Mouse (Mus musculus) heart, postnatal 0 days (tissue): ENCODE measurements around the gene D630023F18Rik. TPM values are rescaled to one million over a fixed set of nuclear protein-coding genes. Genes with fewer than 3 reads are reported as not detected.

Source experiments
- ATAC-seq: fragments of 200-750 bp; cut with Nextera tagmentation; 2 replicates; pipeline ENCODE4 v1.8.0; 2017; ENCODE audit warnings: low read depth, moderate number of reproducible peaks, moderate library complexity; ENCODE audit not compliant: insufficient read depth
- DNase-seq: peaks from one replicate; pipeline ENCODE4 v3.0.0-alpha.2; 2016; ENCODE audit warnings: low spot score
- H3K27ac ChIP-seq: fragments of 300-500 bp; sonication (generic); 2 replicates; pipeline ENCODE4 v1.5.1; 2014; ENCODE audit warnings: low read depth, mild to moderate bottlenecking
- H3K27me3 ChIP-seq: fragments of 300-500 bp; sonication (generic); 2 replicates; pipeline ENCODE4 v1.6.1; 2014; ENCODE audit warnings: low read length, mixed read lengths; ENCODE audit not compliant: control insufficient read depth, insufficient read depth
- H3K36me3 ChIP-seq: fragments of 300-500 bp; sonication (generic); replicated peaks from 2 replicates; pipeline ENCODE4 v1.6.1; 2014; ENCODE audit warnings: low read length, mixed read lengths; ENCODE audit not compliant: control insufficient read depth, insufficient read depth
- H3K4me1 ChIP-seq: fragments of 300-500 bp; sonication (generic); 2 replicates; pipeline ENCODE4 v1.6.1; 2014; ENCODE audit warnings: antibody characterized with exemption; ENCODE audit not compliant: control insufficient read depth, insufficient read depth
- H3K4me2 ChIP-seq: fragments of 300-500 bp; sonication (generic); 2 replicates; pipeline ENCODE4 v1.6.1; 2014; ENCODE audit warnings: low read depth, mild to moderate bottlenecking, low read length, moderate library complexity
- H3K4me3 ChIP-seq: fragments of 300-500 bp; sonication (generic); 2 replicates; pipeline ENCODE4 v1.5.1; 2014; ENCODE audit warnings: low read depth, low read length
- H3K9ac ChIP-seq: fragments of 300-500 bp; sonication (generic); replicated peaks from 2 replicates; pipeline ENCODE4 v1.6.1; 2014; ENCODE audit warnings: low read depth, low read length, mixed read lengths
- H3K9me3 ChIP-seq: fragments of 300-500 bp; sonication (generic); replicated peaks from 2 replicates; pipeline ENCODE4 v1.6.1; 2016; ENCODE audit warnings: low read length; ENCODE audit not compliant: control insufficient read depth
- CTCF ChIP-seq: IDR thresholded peaks from 2 replicates; pipeline ENCODE4 v1.5.1; 2016; ENCODE audit warnings: antibody characterized with exemption, control low read depth, low read depth
- EP300 ChIP-seq: IDR thresholded peaks from 2 replicates; pipeline ENCODE4 v1.6.1; 2016; ENCODE audit warnings: antibody characterized with exemption, low read depth
- WGBS: fragments of 180-500 bp; shearing (Covaris S2); extraction: QIAGEN DNeasy Blood & Tissue Kit; methylation state at CpG from one replicate; pipeline ENCODE4 v1.1.7; 2014; 5-methylcytosine and 5-hydroxymethylcytosine counted together
- polyA plus RNA-seq: library from polyadenylated mRNA; unstranded; fragments of >200 nt; fragmentation: Nextera tagmentation; extraction: Ambion mirVana; gene quantifications from 2 replicates; pipeline ENCODE4 v1.2.1, GENCODE M21; 2015
- total RNA-seq: library from RNA; depleted of rRNA; stranded (reverse); fragments of >200 nt; gene quantifications from 2 replicates; pipeline ENCODE4 v1.2.3, GENCODE M21; 2014; ENCODE audit warnings: low replicate concordance

D630023F18Rik gene
- total and polyA plus RNA-seq, 2 experiments from 2014 or later: not detected

DNA sequence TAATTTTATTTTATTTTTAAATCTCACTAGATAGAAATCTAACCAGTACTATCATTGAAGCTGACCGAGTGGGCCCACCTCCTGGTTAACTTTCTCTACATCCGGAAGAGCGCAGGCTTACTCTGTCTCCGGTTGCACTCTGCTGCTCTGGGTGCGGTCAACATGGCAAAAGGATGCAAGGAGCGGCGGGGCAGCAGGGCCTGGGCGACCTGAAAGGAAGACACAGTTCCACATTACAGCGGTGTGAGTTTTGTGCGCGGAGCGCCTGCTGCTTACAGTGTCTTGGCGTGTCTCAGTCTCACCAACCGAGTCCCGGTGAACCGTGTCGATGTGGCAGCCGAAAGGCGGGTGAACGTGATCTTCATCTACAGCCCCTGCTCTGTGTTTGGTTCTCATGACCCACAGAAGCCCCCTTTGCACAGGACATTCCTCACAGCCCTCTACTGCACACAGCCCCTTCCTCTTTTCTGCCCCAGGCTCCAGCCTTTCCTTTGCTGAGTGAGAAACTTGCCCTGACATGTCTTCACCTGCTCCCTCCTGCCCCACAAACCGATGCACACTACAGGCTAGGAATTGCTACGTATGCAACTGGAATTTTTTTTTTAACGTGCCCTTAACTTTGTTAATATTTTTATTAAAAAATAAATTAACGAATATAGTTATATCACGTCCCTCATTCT lies 13.1 kb downstream of the D630023F18Rik start:
- ATAC-seq (no peak), DNase-seq (no peak)
- H3K9ac ChIP-seq: no peak overlapping the region
- no peak overlapping the region for H3K27ac ChIP-seq
- H3K4me1 ChIP-seq: no peaks in the 10 kb centered on the region
- no peaks in the 10 kb centered on the region for H3K36me3 ChIP-seq
- H3K4me2 ChIP-seq: no peak overlapping the region
- H3K4me3 ChIP-seq: no peak overlapping the region
- no peaks in the 10 kb centered on the region for H3K9me3 ChIP-seq
- H3K27me3 ChIP-seq: no peaks in the 10 kb centered on the region
- 70% methylated on average over 25 of the region's 25 CpGs for WGBS
- TF ChIP-seq EP300 (no peak), CTCF (no peak)

DNA sequence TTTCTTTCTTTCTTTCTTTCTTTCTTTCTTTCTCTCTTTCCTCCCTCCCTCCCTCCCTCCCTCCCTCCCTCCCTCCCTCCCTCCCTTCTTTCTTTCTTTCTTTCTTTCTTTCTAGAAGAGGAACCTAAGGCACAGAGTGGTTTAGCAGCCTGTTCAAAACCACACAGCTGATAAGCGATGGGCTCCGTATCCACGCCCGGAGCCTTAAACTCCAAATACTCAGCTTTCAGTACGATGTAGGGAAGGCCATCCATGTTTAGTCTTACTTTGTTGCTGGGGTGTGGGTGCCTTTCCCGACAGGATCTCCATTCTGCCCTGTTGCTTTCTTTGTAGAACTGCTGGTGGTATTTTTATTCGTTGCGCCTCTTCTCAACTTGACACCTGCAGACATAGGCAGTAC lies 13.8 kb downstream of the D630023F18Rik start:
- Histone ChIP-seq H3K4me2 (no peak overlapping the region), H3K9ac (no peak overlapping the region), H3K9me3 (no peaks in the 10 kb centered on the region), H3K4me1 (no peaks in the 10 kb centered on the region), H3K27me3 (no peaks in the 10 kb centered on the region), H3K4me3 (no peak overlapping the region), H3K36me3 (no peaks in the 10 kb centered on the region), H3K27ac (no peak overlapping the region)
- DNase-seq (no peak), ATAC-seq (no peak)
- 87% methylated on average over 8 of the region's 8 CpGs for WGBS
- TF ChIP-seq CTCF (no peak), EP300 (no peak)

DNA sequence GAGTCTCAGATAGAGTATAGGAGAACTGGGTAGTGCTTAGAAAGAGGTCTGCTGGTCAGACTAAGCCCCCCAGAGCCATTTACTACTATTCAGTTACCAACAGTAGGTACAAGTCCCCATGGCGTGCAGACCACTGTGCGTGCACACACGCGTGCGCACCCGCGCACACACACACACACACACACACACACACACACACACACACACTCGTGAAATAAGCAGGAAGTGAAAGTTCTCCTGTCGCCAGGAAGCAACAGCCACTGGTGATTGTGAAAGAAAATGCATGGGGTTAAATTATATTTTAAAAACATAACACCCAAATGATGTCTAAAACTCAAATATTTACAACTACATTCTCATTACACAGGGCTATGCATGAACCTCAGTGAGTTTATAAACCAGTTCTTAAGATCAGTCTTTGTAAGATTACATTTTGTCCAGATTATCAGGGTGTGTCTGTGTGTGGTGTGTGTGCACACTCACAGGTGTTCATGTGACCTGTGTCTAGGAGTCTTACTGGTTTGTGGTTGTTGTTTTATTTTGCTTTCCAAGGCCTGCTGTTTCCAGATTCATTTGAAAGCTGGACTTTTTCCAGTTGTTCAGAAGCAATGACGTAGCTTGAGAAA lies 15.2 kb downstream of the D630023F18Rik start:
- H3K4me3 ChIP-seq: no peak overlapping the region
- H3K27me3 ChIP-seq: no peaks in the 10 kb centered on the region
- H3K27ac ChIP-seq: no peak overlapping the region
- 79% methylated on average over 10 of the region's 10 CpGs for WGBS
- no peaks in the 10 kb centered on the region for H3K36me3 ChIP-seq
- H3K9me3 ChIP-seq: no peaks in the 10 kb centered on the region
- H3K4me2 ChIP-seq: no peak overlapping the region
- ATAC-seq (no peak), DNase-seq (no peak)
- H3K4me1 ChIP-seq: no peaks in the 10 kb centered on the region
- H3K9ac ChIP-seq: no peak overlapping the region
- no peak for TF ChIP-seq EP300
- TF ChIP-seq CTCF: no peak

DNA sequence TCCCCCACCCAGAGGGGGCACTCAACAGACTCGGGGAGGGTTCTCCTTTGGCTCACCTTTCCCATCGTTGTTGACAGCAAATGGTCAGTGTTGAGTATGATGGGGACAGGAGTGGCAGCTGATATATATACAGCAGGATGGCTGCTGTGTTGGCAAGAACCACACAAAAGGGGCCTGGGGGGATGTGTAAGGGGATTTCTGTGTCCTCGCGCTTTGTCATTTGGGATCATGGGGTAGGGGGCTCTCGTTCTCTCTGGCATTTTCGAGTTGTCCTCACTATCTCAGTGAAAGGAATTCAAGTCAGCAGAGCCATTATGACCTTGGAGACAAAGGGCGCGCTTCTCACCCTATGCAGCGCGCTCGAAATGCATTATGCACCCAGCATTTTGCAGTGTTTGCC lies 19.7 kb downstream of the D630023F18Rik start, which contains the start of gene Cryga:
Gene Cryga, minus strand, starts transcription at position 101 of the 400 bp plus-strand sequence.
- H3K9me3 ChIP-seq: no peaks in the 10 kb centered on the region
- no peak within 1 kb of the TSS for H3K27ac ChIP-seq
- H3K27me3 ChIP-seq: no peaks in the 10 kb centered on the region
- H3K9ac ChIP-seq: no peak within 1 kb of the TSS
- no peak within 1 kb of the TSS for H3K4me2 ChIP-seq
- ATAC-seq: no peak
- no peak for DNase-seq
- H3K4me3 ChIP-seq: no peak within 1 kb of the TSS
- no peaks in the 10 kb centered on the region for H3K36me3 ChIP-seq
- H3K4me1 ChIP-seq: no peaks in the 10 kb centered on the region
- 81% methylated on average over 11 of the region's 11 CpGs for WGBS
- TF ChIP-seq EP300: no peak
- no peak for TF ChIP-seq CTCF

DNA sequence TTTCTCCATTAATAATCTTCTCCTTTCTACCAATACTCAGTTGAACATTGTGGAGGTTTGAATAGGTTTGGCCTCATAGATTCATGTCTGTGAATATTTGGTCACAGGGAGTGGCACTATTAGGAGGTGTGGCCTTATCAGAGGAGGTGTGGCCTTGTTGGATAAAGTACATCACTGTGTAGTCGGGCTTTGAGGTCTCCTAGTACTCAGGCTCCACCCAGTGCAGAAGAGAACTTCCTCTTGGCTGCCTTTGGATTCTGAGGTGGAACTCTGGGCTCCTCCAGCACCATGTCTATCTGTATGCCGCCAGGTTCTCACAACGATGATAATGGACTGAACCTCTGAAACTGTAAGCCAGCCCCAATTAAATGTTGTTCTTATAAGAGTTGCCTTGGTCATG lies 26.1 kb downstream of the D630023F18Rik start:
- ATAC-seq (no peak), DNase-seq (no peak)
- Histone ChIP-seq H3K4me1 (no peaks in the 10 kb centered on the region), H3K4me3 (no peak overlapping the region), H3K9ac (no peak overlapping the region), H3K27ac (no peak overlapping the region), H3K4me2 (no peak overlapping the region), H3K27me3 (no peaks in the 10 kb centered on the region), H3K9me3 (no peaks in the 10 kb centered on the region), H3K36me3 (no peaks in the 10 kb centered on the region)
- 81% methylated on average over 3 of the region's 3 CpGs for WGBS
- no peak for TF ChIP-seq EP300
- TF ChIP-seq CTCF: no peak
